Mouse (Mus musculus) brain, embryonic 14.5 days (tissue): ENCODE data around the gene Bcl2.

ENCODE experiments used
- CTCF ChIP-seq: fragments of 200-500 bp; IDR thresholded peaks from 2 replicates; pipeline ENCODE4 v1.5.1; 2012; ENCODE audit warnings: inconsistent platforms, mild to moderate bottlenecking, moderate library complexity, borderline replicate concordance; ENCODE audit not compliant: insufficient read depth, insufficient read length; ENCODE audit errors: extremely low read depth
- POLR2A ChIP-seq: fragments of 200-500 bp; IDR thresholded peaks from 2 replicates; pipeline ENCODE4 v1.6.1; 2012; ENCODE audit warnings: mild to moderate bottlenecking, inconsistent platforms, borderline replicate concordance; ENCODE audit not compliant: poor library complexity, insufficient read depth, insufficient read length, severe bottlenecking; ENCODE audit errors: extremely low read depth

DNA sequence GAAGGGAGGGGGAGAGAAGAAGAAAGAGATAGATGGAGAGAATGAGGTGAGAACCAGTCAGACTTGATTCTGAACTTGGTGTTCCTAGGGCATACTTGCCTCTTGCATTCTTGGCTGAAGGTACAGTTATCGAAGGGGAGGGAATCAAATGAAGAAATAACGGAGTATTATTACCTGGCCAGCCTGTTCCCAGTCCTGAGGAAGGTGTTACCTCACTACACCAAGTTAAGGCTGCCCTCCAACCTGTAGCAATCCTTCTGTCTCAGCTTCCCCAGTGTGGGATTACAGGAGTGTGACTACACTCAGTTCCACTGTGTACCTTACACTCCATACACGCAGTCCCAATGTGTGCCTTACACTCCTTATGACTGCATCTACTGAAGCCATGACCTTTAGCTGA lies 151.3 kb downstream of the Bcl2 start:
- no peak for TF ChIP-seq CTCF
- TF ChIP-seq POLR2A = no peak
